Mouse (Mus musculus) bone marrow, adult 2 months (tissue): Measurements from ENCODE around the gene Omt2b.
"Not testable (repeated sequence)": the region's sequence is repeated elsewhere in the genome, so short reads cannot be mapped to it uniquely, and the experiment has no call there.

Experiments used
- CTCF ChIP-seq: fragments of 200-500 bp; IDR thresholded peaks from 2 replicates; pipeline ENCODE4 v1.5.1; 2011; ENCODE audit warnings: low read length, control low read depth; ENCODE audit not compliant: control insufficient read depth, insufficient read depth
- POLR2A ChIP-seq: fragments of 200-500 bp; IDR thresholded peaks from 2 replicates; pipeline ENCODE4 v1.6.1; 2011; ENCODE audit warnings: low read depth, mild to moderate bottlenecking, control low read depth, low read length, borderline replicate concordance; ENCODE audit not compliant: control insufficient read depth

GRCm38 (mm10) chr9:78282002-78282711 is 45.2 kb upstream of the Omt2b start:
- not testable (repeated sequence) for TF ChIP-seq POLR2A, CTCF
